Mouse (Mus musculus) hindbrain, embryonic 13.5 days (tissue): ENCODE measurements at regions not wholly inside any gene's neighbourhood (a gene's known extent, or its start where the extent isn't known, plus 50 kb on each side); places are given as distances from the start of the nearest gene placed in this dataset.

Experiments
- ATAC-seq: fragments of 200-750 bp; cut with Nextera tagmentation; 2 replicates; pipeline ENCODE4 v1.8.0; 2017; ENCODE audit warnings: moderate TSS enrichment; ENCODE audit not compliant: low FRiP score
- H3K27ac ChIP-seq: fragments of 300-500 bp; sonication (generic); 2 replicates; pipeline ENCODE4 v1.5.1; 2015; ENCODE audit warnings: inconsistent platforms, mild to moderate bottlenecking, moderate library complexity
- H3K27me3 ChIP-seq: fragments of 300-500 bp; sonication (generic); 2 replicates; pipeline ENCODE4 v1.6.1; 2015; ENCODE audit warnings: mild to moderate bottlenecking, inconsistent platforms
- H3K36me3 ChIP-seq: fragments of 300-500 bp; sonication (generic); 2 replicates; pipeline ENCODE4 v1.6.1; 2015; ENCODE audit warnings: mild to moderate bottlenecking, inconsistent platforms
- H3K4me1 ChIP-seq: fragments of 300-500 bp; sonication (generic); replicated peaks from 2 replicates; pipeline ENCODE4 v1.6.1; 2015; ENCODE audit warnings: inconsistent platforms
- H3K4me2 ChIP-seq: fragments of 300-500 bp; sonication (generic); 2 replicates; pipeline ENCODE4 v1.6.1; 2015; ENCODE audit warnings: inconsistent platforms, mild to moderate bottlenecking, moderate library complexity
- H3K4me3 ChIP-seq: fragments of 300-500 bp; sonication (generic); 2 replicates; pipeline ENCODE4 v1.5.1; 2015; ENCODE audit warnings: mild to moderate bottlenecking, inconsistent platforms
- H3K9ac ChIP-seq: fragments of 300-500 bp; sonication (generic); 2 replicates; pipeline ENCODE4 v1.6.1; 2015; ENCODE audit warnings: mild to moderate bottlenecking, inconsistent platforms
- H3K9me3 ChIP-seq: fragments of 300-500 bp; sonication (generic); 2 replicates; pipeline ENCODE4 v1.6.1; 2016; ENCODE audit warnings: inconsistent platforms
- WGBS: fragments of 180-500 bp; shearing (Covaris S2); methylation state at CpG from one replicate; pipeline ENCODE4 v1.1.7; 2015; 5-methylcytosine and 5-hydroxymethylcytosine counted together

- no peaks in the 10 kb centered on the region for H3K9me3 ChIP-seq
- H3K27me3 ChIP-seq, result no peaks in the 10 kb centered on the region
- no peaks in the 10 kb centered on the region for H3K36me3 ChIP-seq
- no peak overlapping the region for H3K4me2 ChIP-seq
- ATAC-seq, result peak; percentile 67
- WGBS, result 14% methylated on average over 13 of the region's 13 CpGs
- no peak overlapping the region for H3K4me3 ChIP-seq
- H3K27ac ChIP-seq, result peak overlapping the region; percentile 76
- H3K9ac ChIP-seq, result peak overlapping the region; percentile 8; the same call in 1 of the 2 replicates
- H3K4me1 ChIP-seq, result peaks cover 43% of the 10 kb centered on the region
These were observed 115.9 kb upstream of the 1700021F07Rik start for GRCm38 (mm10) chr2:173406344-173407094.

- Histone ChIP-seq H3K4me2 (no peak overlapping the region), H3K9me3 (no peaks in the 10 kb centered on the region), H3K27me3 (no peaks in the 10 kb centered on the region), H3K9ac (0 out of 2 replicates have a peak overlapping the region, but pooled peaks have one; percentile 8), H3K36me3 (no peaks in the 10 kb centered on the region), H3K4me3 (no peak overlapping the region), H3K4me1 (peaks cover 43% of the 10 kb centered on the region), H3K27ac (peak overlapping the region; percentile 76)
- ATAC-seq, result 0 out of 2 replicates have a peak, but pooled peaks have one; percentile 23
- WGBS, result 53% methylated on average over 3 of the region's 3 CpGs
These were observed 115.3 kb upstream of the 1700021F07Rik start for GRCm38 (mm10) chr2:173407133-173407532.

- Histone ChIP-seq H3K9me3 (no peaks in the 10 kb centered on the region), H3K27ac (no peak overlapping the region), H3K4me2 (no peak overlapping the region), H3K4me3 (no peak overlapping the region), H3K4me1 (peaks cover 50% of the 10 kb centered on the region), H3K9ac (no peak overlapping the region), H3K36me3 (no peaks in the 10 kb centered on the region), H3K27me3 (no peaks in the 10 kb centered on the region)
- no peak for ATAC-seq
- WGBS, result 91% methylated on average over 5 of the region's 5 CpGs
These were observed 113.7 kb upstream of the 1700021F07Rik start for GRCm38 (mm10) chr2:173408681-173409081.

- no peak overlapping the region for H3K9ac ChIP-seq
- H3K27ac ChIP-seq, result no peak overlapping the region
- H3K4me3 ChIP-seq, result no peak overlapping the region
- WGBS, result 32% methylated on average over 16 of the region's 16 CpGs
- no peak overlapping the region for H3K4me2 ChIP-seq
- peaks cover 58% of the 10 kb centered on the region for H3K4me1 ChIP-seq
- H3K27me3 ChIP-seq, result no peaks in the 10 kb centered on the region
- no peak for ATAC-seq
- H3K36me3 ChIP-seq, result no peaks in the 10 kb centered on the region
- H3K9me3 ChIP-seq, result no peaks in the 10 kb centered on the region
These were observed 113.0 kb upstream of the 1700021F07Rik start for GRCm38 (mm10) chr2:173409433-173409832.

- no peaks in the 10 kb centered on the region for H3K9me3 ChIP-seq
- no peak overlapping the region for H3K4me3 ChIP-seq
- peak; percentile 84 for ATAC-seq
- no peaks in the 10 kb centered on the region for H3K36me3 ChIP-seq
- H3K4me1 ChIP-seq, result peaks cover 27% of the 10 kb centered on the region
- peaks cover 3% of the 10 kb centered on the region for H3K27me3 ChIP-seq
- H3K4me2 ChIP-seq, result no peak overlapping the region
- H3K9ac ChIP-seq, result peak overlapping the region; percentile 29; the same call in 1 of the 2 replicates
- H3K27ac ChIP-seq, result peak overlapping the region; percentile 72
- WGBS, result 42% methylated on average over 18 of the region's 18 CpGs
These were observed 108.3 kb upstream of the 1700021F07Rik start for GRCm38 (mm10) chr2:173413906-173414656.

GRCm38 (mm10) chr2:173415429-173415828 lies 107.0 kb upstream of the 1700021F07Rik start:
- Histone ChIP-seq H3K27ac (no peak overlapping the region), H3K9me3 (no peaks in the 10 kb centered on the region), H3K4me1 (peaks cover 25% of the 10 kb centered on the region), H3K4me2 (no peak overlapping the region), H3K4me3 (no peak overlapping the region), H3K27me3 (peaks cover 3% of the 10 kb centered on the region), H3K36me3 (no peaks in the 10 kb centered on the region), H3K9ac (no peak overlapping the region)
- ATAC-seq, result no peak
- 77% methylated on average over 7 of the region's 7 CpGs for WGBS

- peaks cover 29% of the 10 kb centered on the region for H3K4me1 ChIP-seq
- peaks cover 3% of the 10 kb centered on the region for H3K27me3 ChIP-seq
- H3K36me3 ChIP-seq, result no peaks in the 10 kb centered on the region
- H3K9ac ChIP-seq, result no peak overlapping the region
- no peaks in the 10 kb centered on the region for H3K9me3 ChIP-seq
- ATAC-seq, result no peak
- 83% methylated on average over 1 of the region's 1 CpGs for WGBS
- H3K4me2 ChIP-seq, result no peak overlapping the region
- H3K4me3 ChIP-seq, result no peak overlapping the region
- no peak overlapping the region for H3K27ac ChIP-seq
These were observed 105.5 kb upstream of the 1700021F07Rik start for GRCm38 (mm10) chr2:173416921-173417320.

- Histone ChIP-seq H3K4me2 (no peak overlapping the region), H3K27me3 (peaks cover 3% of the 10 kb centered on the region), H3K4me3 (no peak overlapping the region), H3K27ac (no peak overlapping the region), H3K4me1 (peaks cover 19% of the 10 kb centered on the region), H3K9me3 (no peaks in the 10 kb centered on the region), H3K36me3 (no peaks in the 10 kb centered on the region), H3K9ac (no peak overlapping the region)
- 91% methylated on average over 7 of the region's 7 CpGs for whole genome bisulfite sequencing
- no peak for ATAC-seq
These were observed 103.4 kb upstream of the 1700021F07Rik start for GRCm38 (mm10) chr2:173418951-173419350.

GRCm38 (mm10) chr2:173419972-173420391 lies 102.4 kb upstream of the 1700021F07Rik start:
- H3K4me3 ChIP-seq, result no peak overlapping the region
- 0 out of 2 replicates have a peak overlapping the region, but pooled peaks have one; percentile 8 for H3K27ac ChIP-seq
- no peaks in the 10 kb centered on the region for H3K36me3 ChIP-seq
- H3K4me1 ChIP-seq, result peaks cover 11% of the 10 kb centered on the region
- no peaks in the 10 kb centered on the region for H3K9me3 ChIP-seq
- WGBS, result 52% methylated on average over 10 of the region's 10 CpGs
- peaks cover 3% of the 10 kb centered on the region for H3K27me3 ChIP-seq
- no peak overlapping the region for H3K9ac ChIP-seq
- H3K4me2 ChIP-seq, result no peak overlapping the region
- ATAC-seq, result peak; percentile 84

- H3K36me3 ChIP-seq, result no peaks in the 10 kb centered on the region
- no peak overlapping the region for H3K27ac ChIP-seq
- H3K4me3 ChIP-seq, result no peak overlapping the region
- peaks cover 11% of the 10 kb centered on the region for H3K4me1 ChIP-seq
- 75% methylated on average over 5 of the region's 5 CpGs for WGBS
- H3K27me3 ChIP-seq, result peaks cover 3% of the 10 kb centered on the region
- ATAC-seq, result 0 out of 2 replicates have a peak, but pooled peaks have one; percentile 23
- no peak overlapping the region for H3K9ac ChIP-seq
- no peak overlapping the region for H3K4me2 ChIP-seq
- no peaks in the 10 kb centered on the region for H3K9me3 ChIP-seq
These were observed 101.9 kb upstream of the 1700021F07Rik start for GRCm38 (mm10) chr2:173420481-173420880.

GRCm38 (mm10) chr2:173424875-173425274 lies 97.5 kb upstream of the 1700021F07Rik start:
- H3K4me2 ChIP-seq, result no peak overlapping the region
- H3K9me3 ChIP-seq, result no peaks in the 10 kb centered on the region
- ATAC-seq, result no peak
- H3K4me3 ChIP-seq, result no peak overlapping the region
- H3K4me1 ChIP-seq, result peaks cover 22% of the 10 kb centered on the region
- H3K9ac ChIP-seq, result no peak overlapping the region
- no peak overlapping the region for H3K27ac ChIP-seq
- H3K27me3 ChIP-seq, result no peaks in the 10 kb centered on the region
- no peaks in the 10 kb centered on the region for H3K36me3 ChIP-seq
- WGBS, result 90% methylated on average over 7 of the region's 7 CpGs

- Histone ChIP-seq H3K27ac (no peak overlapping the region), H3K4me1 (peaks cover 14% of the 10 kb centered on the region), H3K4me2 (no peak overlapping the region), H3K36me3 (no peaks in the 10 kb centered on the region), H3K9ac (no peak overlapping the region), H3K4me3 (no peak overlapping the region), H3K9me3 (no peaks in the 10 kb centered on the region), H3K27me3 (no peaks in the 10 kb centered on the region)
- no peak for ATAC-seq
- WGBS, result 84% methylated on average over 9 of the region's 9 CpGs
These were observed 96.6 kb upstream of the 1700021F07Rik start for GRCm38 (mm10) chr2:173425754-173426153.
